Mouse (Mus musculus) testis, adult 2 months (tissue): Measurements from ENCODE around the gene Acox3.

Experiments used
- CTCF ChIP-seq: fragments of 200-500 bp; IDR thresholded peaks from 2 replicates; pipeline ENCODE4 v1.5.1; 2012; ENCODE audit warnings: low read depth, mild to moderate bottlenecking, inconsistent platforms, low read length, moderate library complexity; ENCODE audit not compliant: control insufficient read depth, insufficient read depth, insufficient replicate concordance
- POLR2A ChIP-seq: fragments of 200-500 bp; IDR thresholded peaks from 2 replicates; pipeline ENCODE4 v1.6.1; 2012; ENCODE audit warnings: low read depth, mild to moderate bottlenecking, inconsistent platforms, low read length, moderate library complexity; ENCODE audit not compliant: control insufficient read depth

GRCm38 (mm10) chr5:35571546-35571945 is 11.3 kb upstream of the Acox3 start:
- TF ChIP-seq POLR2A (no peak), CTCF (no peak)
